Mouse (Mus musculus): Measurements from ENCODE around the gene Tbc1d13.
A peak's percentile ranks its signal among the peaks of the same experiment; 100 is the strongest.

Tbc1d13 gene

DNA sequence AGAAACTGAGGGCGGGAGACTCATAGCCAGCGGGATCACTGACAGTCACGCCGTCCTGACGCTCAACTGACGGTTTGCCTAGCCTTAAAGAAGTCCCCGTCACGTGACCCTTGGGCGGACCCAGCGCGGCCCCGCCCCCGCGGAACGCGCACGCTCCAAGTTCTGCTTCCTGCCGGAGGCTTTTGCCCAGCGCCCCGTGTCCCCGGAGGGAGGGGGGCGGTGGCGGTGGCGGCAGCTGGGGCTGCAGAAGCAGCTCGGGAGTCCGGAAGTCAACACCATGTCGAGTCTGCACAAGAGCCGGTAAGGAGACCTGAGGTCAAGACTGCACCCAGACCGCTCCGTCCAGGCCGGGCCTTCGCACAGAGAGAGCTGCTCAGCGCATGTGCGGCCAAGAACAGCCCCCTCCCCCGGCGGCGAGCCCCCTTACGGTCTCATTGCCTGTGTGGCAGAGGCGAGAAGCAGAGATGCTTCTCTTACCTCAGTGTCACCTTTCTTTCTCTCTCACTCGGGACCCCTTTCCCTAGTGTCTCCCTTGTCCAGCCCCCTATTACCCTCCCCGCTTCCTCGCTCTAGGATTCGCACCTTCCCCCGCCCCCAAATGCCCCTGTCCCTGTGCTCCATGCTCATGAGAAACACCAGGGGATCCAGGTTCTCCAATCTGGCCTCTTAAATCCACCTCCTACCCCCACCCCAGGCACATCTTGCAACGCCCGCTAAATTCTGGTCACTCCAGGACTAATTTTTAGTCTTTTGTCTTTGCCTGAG lies at the start of gene Tbc1d13:
TSS of gene Tbc1d13 (plus strand) at position 134 of the 765 bp plus-strand sequence.
- peak; percentile 94 for DNase-seq (ENCODE audit: low spot score)

DNA sequence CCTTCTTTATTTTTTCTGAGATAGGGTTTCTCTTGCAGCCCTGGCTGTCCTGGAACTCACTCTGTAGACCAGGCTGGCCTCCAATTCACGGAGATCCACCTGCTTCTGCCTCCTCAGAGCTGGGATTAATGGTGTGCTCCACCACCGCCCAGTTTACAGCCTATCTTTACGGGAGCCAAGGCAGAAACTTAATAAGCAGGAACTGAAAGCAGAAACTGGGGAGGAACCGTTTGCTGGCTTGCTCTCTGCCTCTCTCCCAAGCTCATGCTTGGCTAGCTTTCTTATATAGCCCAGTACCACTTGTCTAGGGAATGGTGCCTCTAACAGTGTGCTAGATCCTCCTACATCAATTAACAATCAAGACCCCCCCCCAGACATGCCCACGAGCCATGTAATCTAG lies 49.4 kb upstream of the Tbc1d13 start:
- no peak for DNase-seq (ENCODE audit: low spot score)

DNA sequence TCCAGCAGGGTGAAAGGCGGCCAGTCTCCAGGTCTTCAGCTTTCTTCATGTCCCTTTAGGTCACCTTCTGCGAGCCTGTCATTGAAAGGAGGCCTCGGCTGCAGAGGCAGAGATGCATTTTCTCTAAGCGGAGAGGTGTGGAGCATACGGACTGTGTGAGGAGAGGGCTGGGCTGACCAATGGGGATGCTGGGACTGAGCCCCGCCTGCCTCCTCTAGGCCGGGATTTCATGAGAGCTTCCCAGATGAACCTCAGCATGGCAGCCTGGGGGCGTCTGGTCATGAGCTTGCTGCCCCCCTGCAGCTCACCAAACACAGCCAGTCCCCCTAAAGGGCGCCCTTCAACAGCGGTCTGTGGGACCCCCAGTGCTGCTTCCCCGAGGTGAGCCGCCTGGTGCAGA lies 48.9 kb upstream of the Tbc1d13 start:
- no peak for DNase-seq (ENCODE audit: low spot score)

DNA sequence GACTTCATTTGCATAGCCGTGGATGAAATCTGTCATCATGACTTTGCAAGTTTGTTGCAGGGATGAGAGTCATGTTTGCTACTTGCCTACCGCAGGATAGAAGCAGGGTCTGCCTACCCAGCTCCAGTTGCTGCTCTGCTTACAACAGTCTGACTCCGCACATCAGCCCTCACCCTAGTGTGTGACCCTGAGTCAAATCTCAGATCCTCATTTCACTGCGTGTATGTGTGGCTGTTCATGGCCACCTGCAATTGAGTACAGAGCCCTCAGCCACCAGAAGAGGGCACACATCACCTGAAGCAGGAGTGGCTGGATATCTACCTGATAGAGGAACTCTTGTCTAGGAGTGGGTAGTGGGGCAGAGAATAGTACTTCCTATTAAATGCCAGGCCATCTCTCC lies 46.2 kb upstream of the Tbc1d13 start:
- DNase-seq (ENCODE audit: low spot score): no peak

DNA sequence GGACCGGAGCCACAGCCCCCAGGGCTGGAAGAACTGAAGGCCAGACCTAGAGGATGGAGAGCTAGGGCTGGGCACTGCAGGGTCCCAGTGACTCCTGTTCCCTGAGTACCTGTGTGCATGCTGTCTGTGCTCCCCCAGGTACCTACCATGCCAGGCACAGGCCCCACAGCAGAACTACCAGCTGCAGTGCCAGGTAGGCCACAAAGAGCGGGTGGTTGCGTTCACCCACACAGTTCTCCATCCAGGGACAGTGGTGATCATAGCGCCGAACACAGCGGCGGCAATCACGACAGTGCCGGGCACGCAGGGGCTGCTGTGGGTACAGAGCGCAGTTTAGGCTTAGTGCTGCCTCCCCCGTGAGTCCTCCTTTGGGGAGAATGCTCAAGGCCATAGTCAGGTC lies 42.0 kb upstream of the Tbc1d13 start:
- DNase-seq (ENCODE audit: low spot score): no peak

DNA sequence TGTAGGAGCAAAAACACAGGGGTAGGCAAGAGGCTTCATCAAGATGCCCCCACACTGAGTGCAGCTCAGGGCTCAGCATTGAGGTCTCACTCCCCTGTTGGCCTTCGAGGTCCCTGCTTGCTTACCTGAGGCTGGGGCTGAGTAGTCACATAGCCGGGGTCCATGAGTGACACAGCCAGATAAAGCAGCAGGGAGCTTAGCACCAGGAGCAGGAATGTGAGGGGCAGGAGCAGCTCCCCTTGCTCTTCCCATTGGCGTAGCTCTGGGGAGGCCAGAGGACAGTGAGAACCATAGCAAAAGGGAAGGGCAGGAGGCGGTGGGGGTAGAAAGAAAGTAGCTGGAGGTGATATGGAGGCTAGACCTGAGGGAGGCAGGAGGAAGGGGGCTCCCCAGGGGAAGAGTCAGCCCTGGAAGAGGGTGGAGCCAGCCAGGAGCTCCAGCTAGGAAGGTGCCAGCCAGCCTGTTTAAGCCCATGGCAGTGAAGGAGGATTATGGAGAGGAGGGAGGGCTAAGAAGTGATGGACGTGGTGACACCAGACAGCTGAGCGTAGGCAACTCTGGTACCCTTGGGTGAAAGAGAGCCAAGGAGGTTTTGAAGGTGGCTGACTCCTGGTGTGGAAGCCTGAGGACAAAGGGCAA lies 41.1 kb upstream of the Tbc1d13 start:
- no peak for DNase-seq (ENCODE audit: low spot score)

DNA sequence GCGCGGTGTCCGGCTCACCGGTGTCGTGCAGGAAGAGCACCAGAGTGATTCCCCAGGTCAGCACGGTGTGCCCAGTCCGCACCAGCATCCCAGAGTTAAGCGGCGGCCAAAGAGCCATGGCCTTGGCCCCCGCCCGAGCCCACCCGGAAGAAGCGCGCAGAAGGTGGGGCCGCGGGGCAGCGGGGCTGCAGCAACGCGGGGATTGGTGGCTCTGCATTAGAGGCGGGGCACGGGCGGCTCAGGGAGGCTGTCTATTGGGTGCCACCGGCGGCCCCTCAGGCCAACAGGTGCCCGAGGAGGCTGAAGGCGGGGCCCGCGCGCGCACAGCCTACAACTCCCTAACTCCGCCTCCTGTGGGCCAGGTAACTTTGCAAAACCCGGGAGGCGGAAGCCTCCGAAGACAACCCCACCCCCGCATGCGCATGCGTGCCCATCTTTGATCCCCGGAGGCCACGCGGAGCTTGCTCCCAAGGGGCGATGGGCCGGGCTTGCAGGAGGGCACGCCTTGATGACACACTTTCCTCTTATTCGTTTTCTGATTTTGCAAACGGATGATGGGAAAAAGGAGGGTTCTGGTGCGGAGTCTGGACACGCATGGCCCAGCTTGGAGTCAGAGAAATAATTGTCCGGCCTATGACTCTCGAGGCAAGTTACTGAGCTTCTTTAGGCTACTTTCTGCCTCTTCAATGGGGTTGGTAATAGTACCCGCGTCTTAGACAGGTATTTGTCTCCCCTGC lies 39.9 kb upstream of the Tbc1d13 start, which contains the start of gene Zdhhc12:
TSS of gene Zdhhc12 (minus strand) at position 178 of the 737 bp plus-strand sequence.
- peak; percentile 96 for DNase-seq (ENCODE audit: low spot score)

DNA sequence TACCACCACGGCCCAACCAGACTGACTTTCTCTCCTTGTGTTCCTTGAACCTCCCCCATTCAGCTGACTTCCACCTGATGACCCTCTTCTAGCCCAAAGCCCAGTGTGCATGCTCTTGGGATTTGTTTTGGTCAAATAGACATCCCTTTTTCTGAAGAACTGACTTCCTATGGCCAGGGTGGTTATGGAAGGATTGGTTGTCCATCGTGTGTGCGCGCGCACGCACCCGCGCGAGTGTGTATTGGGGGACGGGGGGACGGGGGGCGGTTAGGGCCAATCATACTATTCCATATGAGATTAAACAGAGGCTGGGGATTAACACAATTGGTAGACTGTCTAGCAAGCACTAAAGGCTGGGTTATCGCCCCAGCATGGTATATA lies 39.3 kb upstream of the Tbc1d13 start:
- DNase-seq (ENCODE audit: low spot score): peak; percentile 30

DNA sequence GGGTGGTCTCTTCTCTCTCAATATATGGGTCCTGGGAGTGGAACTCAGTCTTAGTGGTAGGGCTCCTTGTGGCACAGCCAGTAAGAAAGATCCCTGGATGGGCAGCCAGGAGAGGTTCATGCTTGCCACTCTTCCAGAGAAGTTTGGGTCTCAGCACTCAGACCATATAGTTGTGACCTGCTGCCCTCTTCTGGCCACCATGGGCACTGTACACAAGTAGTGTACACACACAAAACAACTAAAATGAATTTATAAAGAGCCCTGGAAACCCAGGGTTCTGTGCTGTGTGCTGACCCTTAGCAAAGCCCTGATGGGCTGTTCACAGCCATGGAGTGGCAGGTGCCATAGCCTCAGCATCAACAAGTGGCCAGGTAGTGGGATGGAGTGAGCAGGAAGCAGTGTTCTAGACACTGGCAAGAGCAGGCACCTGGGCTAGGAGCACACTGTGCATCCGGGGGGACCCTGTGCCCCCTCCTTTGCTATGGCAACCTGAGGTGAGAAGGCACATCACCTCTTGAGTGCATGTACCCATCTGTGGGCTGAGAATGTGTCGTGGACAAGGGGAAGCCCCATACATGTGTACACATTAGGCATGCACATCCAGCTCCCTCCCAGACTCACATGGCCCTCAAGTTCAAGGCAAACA lies 37.5 kb upstream of the Tbc1d13 start:
- no peak for DNase-seq (ENCODE audit: low spot score)

DNA sequence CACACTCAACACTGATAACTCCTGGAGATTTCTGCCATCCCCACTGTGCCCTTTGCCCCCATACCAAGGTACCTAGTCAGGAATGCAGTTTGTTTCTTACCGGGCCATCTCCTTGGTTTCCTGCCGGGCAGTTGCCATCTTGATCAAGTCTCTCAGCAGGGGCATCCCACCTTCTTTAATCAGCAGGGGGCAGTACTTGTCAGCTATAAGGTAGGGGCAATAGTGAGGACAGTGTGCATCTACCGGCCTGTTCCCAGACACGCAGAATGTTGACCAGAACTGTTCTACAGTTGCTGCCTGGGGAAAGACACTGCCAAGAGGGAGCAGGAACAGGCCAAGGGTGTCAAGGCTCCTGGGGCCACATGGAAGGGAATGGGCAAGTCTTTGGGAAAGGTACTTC lies 33.3 kb upstream of the Tbc1d13 start:
- no peak for DNase-seq (ENCODE audit: low spot score)

DNA sequence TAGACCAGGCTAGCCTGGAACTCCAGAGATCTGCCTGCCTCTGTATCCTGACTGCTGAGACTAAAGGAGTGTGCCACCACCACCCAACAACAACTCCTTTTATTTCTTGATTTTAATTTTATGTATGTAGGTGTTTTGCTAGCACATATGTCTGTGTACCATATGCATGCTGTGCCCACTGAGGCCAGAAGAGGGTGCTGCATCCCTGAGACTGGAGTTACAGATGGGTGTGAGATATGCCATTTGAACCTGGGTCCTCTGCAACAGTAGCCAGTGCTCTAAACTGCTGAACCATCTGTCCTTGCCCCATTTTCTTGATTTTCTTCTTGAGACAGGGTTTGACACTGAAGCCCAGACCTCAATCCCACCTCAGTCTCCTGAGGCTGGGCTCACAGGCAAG lies 27.2 kb upstream of the Tbc1d13 start:
- peak; percentile 52 for DNase-seq (ENCODE audit: low spot score)

DNA sequence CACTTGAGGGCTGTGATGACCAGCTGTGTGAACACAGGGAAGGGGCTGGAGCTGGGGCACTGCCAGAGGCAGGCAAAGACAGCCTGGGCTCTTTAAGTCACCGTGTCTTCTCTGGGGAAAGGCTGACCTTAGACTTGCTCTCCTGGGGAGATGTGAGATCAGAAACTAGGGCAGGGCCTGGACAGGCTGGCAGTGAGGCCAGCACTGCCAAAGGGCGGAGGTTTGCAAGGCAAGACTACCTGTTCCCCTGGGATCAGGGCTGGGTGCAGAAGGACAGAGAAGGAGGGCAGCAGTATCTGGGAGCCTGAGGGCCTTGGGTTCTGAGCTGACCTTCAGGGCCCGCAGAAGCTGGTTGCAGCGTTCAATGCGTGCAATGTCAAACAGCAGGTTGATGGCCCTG lies 25.9 kb upstream of the Tbc1d13 start:
- no peak for DNase-seq (ENCODE audit: low spot score)

DNA sequence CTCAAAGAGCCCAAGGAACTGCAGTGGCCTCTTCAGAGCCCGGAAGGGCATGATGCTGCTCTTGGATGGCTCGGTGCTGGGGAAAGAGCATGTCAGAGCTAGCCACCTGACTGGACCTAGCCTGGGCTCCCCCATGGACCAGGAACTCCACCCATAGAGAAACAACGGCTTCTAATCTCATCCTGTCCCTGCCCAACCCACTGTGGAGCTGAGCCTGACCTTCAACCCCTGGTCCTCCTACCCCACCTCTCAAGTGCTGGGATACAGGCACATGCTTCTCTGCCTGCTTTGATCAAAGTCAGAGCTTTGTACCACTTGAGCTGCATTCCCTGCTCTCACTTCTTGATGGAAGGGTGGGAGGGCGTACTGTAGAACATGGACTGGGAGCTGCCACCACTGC lies 25.3 kb upstream of the Tbc1d13 start:
- DNase-seq (ENCODE audit: low spot score): no peak

DNA sequence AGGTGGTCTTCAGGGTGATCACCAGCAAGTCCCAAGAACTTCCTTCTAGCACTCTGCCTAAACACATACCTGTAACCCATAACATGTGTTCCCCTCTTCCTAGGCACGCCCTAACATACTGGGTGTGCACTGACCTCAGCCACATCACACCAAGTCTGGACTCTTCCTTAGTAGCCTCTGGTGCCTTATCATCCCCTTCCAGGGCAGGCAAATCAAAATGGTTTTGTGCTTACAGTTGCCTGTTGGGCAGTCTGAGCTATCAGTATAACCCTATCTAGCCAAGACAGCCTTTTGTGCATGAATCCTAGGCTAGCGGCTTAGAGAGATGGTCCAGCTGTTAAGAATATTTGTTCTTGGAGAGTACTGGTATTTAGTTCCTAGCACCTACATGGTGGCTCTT lies 22.0 kb upstream of the Tbc1d13 start:
- no peak for DNase-seq (ENCODE audit: low spot score)

DNA sequence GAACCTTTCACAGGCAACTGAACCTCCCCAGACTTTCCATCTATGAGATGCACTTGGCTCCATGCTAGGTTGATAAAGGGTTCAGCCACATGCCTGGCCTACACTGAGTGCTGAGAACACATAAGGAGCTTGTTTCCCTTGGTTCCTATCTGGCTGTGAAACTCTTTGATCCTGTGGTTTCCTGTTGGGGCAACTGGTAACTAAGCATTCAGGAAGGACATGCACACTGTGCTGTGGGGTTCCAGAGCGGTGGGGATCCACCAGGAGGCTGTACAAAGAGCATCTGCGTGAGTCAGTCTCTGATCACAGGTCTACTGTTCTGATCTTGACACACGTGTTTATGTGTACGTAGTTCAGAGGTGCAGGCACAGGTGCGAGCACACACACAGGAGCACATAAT lies 21.0 kb upstream of the Tbc1d13 start:
- no peak for DNase-seq (ENCODE audit: low spot score)

DNA sequence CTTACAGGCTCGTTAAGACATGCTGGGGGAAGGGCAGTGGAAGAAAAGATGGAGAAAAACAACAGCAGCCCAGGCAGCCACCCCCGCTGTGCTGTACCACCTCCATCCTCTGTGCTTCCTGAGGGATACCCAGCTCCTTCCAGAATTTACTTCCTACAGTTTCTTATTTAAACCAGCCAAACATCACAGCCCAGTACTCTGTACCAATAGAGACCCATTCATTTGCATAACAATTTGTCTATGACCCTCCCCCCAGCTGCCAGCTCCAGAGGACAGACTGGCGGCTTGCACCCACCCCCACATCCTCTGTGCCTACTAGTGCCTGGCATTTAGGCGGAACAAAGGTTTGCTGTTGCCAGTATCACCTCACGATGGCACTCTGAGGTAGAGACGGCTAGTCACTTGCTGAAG lies 13.9 kb upstream of the Tbc1d13 start:
- DNase-seq (ENCODE audit: low spot score): peak; percentile 45

DNA sequence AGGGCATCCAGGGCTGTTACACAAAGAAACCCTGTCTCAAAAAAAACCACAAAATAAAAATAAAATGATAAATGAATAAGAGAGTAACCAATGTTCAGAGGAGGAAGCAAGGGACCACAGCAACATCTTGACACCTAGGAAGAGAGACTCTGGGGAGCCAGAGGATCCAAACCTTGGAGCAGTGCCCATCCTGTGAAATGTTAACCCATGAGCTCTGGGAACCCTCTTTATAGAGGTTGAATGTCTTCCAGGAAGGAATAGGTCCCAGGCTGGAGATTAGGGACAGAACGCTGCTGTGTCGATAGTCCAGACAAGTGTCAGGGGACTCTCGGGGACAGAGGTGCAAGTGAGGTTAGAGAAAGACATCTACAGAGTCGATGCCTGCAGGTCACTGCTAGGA lies 13.3 kb upstream of the Tbc1d13 start:
- DNase-seq (ENCODE audit: low spot score): no peak

DNA sequence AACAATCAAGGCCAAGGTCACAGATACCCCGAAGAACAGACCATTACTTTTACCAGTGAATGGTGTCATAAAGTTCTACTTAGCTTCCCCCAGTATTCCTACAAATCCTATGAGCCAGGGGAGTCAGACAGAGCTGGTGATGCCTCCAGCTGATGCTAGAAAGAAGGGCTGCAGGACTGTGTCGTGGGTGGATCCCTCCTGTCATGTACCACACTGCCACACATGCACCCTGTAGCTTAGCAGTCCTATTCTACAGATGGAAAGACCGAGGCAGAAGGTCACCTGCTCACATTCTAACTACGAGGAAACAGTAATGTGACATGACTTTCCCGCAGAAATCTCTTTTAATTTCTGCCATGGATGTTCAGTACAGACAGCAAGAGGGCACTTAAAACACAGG lies 10.8 kb upstream of the Tbc1d13 start:
- no peak for DNase-seq (ENCODE audit: low spot score)

DNA sequence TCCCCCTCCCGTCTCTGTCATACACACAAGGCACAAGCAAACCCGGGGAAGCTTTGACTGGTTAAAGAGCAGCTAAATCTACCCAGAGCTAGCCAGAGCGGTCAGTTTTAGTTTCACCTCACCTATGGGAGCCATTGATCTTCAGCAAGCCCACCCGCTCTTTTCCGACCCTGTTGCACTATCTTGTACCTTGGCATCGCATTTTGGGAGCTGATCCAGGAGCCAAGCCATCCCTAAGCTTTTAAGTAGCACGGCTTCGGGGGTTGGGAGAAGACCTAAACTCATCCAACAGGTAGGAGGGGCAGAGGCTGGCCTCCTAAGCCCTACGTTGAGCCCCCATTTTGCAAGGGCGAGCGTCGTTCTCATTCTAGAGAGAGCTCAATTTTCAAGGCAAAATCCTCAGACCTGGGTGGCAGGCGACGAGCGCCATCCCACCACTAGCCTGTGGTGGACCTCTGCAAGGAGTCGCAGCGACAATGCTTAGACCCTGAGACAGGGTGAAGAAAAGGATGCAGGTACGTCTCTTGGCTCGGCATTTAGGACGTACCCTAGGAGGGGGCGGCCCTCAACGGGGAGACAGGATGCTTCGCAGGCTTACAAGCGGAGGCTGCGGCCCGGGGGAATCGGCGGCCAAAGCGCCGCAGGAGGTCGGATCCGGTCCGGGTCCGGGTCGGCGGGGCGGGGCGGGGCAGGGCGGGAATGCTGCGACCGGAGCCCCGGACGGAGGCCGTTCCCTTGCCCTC lies 9.6 kb upstream of the Tbc1d13 start:
- DNase-seq (ENCODE audit: low spot score): no peak

DNA sequence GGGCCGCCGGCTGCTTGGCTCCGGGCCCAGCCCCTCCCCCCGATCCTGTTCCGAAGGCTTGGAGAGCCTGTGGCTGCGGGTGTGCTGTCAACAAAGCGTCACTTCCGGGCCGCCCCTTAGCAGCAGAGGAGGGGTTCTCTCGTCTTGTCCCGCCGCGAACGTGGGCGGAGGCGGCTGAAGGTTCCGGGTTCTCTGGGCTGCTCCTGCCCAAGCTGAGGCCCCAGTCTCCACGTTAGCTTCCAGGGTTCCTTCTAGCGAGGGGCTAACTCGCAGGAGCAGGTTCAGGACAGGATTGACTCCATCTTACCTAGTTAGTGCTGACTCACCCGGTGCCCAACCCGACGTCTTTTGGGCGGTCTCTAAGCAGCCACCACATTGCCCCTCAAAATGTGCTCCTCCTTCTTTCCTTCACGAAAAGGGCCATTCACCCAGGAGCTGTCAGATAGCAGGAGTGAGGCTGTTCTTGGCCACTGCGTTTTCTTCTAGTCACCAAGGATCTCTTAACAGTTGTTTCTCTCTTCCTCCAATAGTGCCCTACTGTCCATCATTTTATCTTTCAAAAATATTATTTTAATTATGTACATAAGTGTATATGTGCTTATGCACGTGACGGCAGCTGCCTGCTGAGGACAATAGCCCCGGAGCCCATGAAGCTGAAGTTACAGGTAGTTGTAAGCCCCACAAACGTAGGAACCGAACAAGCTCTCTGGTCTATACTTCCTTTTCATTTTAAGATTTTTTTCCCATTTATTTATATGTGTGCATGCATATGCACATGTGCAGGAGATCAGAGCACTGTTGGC lies 8.9 kb upstream of the Tbc1d13 start, which contains the start of gene Zer1:
TSS of gene Zer1 (minus strand) at position 114 of the 803 bp plus-strand sequence.
- DNase-seq (ENCODE audit: low spot score): peak; percentile 91

DNA sequence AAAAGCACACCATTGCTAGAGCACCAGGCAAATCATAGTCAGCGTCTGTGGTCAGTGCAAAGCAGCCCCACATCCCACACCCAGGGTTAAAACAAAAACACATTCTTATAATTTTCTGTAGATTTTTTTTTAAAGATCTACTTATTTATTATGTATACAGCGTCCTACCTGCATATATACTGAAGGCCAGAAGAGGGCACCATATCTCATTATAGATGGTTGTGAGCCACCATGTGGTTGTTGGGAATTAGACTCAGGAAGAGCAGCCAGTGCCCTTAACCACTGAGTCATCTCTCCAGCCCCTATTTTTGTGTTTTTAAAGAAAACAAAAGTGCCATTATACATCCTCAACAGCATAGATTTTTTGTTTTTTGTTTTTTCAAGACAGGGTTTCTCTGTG lies 4.8 kb upstream of the Tbc1d13 start:
- peak; percentile 54 for DNase-seq (ENCODE audit: low spot score)
